Mouse (Mus musculus) adrenal gland (tissue): Measurements from ENCODE around the gene Lemd2.

ENCODE experiments used
- intact Hi-C: fragments of 180-260 bp; cut with DNase I; formaldehyde crosslinking; loops from one replicate; pipeline ENCODE4 v1.15.1; 2025

Lemd2 gene

DNA sequence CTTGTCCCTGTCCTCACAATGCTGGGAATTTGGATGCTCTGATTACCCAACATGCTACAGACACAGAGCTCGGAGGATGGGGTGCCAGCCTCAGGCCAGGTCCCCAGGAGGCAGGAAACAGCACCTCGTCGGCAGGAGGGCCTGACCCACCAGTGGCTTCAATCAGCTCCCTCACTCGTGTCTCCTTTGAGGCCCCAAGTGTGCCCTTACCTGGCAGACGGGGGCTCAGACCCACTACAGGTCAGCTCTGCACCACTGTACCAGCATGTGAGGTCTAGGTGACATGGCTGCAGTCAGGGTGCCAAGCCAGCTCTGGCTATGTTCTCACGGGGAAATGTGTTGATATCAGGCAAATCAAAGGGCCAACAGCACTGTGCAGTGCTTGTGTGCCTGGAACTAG is 13.1 kb downstream of the Lemd2 start:
- intact Hi-C loops: loop anchor here (5.0 kb wide), 1 partner anchor 54 kb away; no protein-coding TSS in a partner anchor

GRCm38 (mm10) chr17:27189640-27190216 is 14.5 kb downstream of the Lemd2 start:
- intact Hi-C loops: loop anchor here (5.0 kb wide), 1 partner anchor 52 kb away; no protein-coding TSS in a partner anchor

DNA sequence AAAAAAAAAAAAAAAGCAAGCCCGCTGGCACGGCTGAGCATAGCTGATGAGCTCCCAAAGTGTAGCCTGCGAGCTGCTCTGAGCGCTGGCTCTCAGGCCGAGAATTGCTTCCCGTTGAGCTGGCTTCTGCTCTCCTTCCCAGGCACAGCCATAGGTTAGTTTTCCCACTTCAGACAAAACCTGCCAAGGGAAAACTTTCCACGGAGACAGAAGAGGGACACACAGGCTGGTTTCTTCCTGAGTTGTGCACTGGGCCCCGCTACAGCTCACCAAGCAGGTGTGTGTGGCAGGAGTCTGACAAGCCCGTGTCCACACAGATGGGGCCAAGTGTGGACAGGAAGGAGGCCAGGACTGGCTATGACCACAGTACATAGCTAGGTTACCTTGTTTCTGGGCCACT is 15.4 kb downstream of the Lemd2 start:
- intact Hi-C loops: no loop called here

GRCm38 (mm10) chr17:27187059-27187458 is 17.2 kb downstream of the Lemd2 start:
- intact Hi-C loops: no loop called here

DNA sequence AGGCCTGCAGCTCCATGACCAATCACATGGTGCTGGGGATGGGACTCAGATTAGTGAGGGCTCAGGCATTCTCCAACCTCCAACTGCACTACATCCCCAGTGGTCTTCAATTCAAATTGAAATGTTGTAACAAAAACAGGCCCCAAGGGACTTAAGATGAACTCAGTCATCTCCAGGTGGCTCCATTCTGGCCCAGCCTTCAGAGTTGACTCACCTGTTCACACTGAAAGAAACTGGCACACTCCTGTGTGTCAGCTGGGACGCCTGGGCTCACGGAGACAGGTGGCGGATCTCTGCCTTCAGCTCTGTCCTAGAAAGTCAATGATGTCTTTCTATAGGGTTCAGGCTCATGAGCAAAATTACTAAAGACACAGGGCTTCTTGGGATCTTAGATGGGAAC is 18.2 kb downstream of the Lemd2 start:
- intact Hi-C loops: no loop called here

GRCm38 (mm10) chr17:27183667-27184292 is 20.5 kb downstream of the Lemd2 start:
- intact Hi-C loops: no loop called here

DNA sequence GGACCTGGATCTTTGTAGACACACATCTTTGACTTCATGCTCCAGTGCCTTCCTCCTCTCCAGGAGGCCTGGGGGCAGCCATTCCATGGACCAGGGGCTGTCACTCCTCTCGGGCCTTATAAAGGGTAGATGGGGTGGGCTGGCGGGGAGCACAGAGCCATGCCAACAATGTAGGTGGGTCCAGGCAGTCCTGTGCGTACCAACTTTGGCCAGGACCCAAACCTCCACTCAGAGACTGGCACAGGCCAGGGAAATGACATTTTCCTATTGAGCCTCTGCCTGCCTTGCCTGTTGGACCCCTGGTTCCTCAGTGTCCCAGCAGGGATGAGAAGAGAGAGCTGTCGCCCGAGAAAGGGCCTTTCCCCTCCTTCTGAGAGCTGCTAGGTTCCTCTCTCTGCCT is 21.9 kb downstream of the Lemd2 start:
- intact Hi-C loops: no loop called here

DNA sequence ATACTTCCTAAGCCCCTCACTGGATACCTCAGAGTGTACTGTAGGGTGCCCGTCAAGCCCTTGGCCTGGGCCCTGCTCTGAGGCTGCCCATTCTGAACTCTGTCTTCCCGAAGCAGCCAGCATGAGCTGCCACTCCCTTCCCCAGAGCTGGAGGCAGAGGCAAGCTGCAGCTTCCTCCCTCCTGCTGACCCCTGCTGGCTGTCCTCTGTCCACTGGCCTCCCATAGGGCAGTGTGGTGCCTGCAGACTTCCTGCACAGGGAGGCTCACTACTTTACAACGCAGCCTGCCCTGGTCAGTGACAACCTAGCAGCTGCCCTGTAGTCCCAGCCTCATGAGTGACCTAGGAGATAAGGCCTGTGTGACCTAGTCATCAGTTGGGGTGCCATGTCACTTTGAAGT is 22.6 kb downstream of the Lemd2 start:
- intact Hi-C loops: no loop called here

DNA sequence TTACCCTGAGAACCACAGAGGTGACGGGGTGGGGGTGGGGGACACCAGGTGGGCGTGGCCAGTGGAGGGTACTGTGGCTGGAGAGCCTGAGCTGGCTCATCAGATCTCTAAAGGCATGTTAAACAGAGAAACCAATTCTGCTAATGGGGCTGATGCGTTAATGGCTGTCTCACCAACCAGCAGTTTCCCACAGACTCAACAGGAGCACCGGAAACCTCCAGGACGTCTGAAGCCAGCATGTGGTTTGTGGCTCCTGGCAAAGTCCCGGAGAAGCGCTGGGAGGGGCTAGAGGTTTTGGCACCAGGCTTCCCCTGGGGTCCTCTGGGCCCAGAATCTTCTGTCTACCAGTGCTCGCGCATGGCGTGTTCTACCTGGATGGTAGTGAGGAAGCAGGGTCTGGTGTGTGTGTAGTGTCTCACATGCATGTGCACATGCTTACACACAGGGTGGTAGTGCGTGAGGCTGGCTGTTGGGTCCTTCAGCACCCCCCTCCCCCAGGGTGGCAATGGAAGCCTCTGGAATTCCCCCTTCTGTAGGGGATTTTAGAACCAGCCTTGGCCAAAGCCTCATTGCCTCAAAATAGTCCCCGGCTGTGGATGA is 24.5 kb downstream of the Lemd2 start:
- intact Hi-C loops: no loop called here

- intact Hi-C loops: no loop called here
Measured at GRCm38 (mm10) chr17:27178427-27179177, 25.7 kb downstream of the Lemd2 start.

DNA sequence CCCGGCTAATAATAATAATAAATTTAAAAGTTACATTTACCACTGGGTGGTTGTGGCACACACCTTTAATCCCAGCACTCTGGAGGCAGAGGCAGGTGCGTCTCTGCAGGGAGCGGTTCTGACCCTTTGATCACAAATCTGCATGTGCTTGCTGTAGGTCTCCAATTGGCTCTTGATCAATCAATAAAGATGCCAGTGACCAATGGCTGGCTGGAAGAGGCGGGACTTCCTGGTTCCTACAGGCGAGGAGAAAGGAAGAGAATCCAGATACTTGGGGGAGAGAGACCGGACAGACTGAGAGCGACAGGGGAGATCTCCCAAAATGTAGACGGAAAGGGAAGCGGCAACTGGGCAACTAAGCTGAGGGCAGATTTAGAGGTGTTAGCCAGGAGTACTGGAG is 26.2 kb downstream of the Lemd2 start:
- intact Hi-C loops: no loop called here

GRCm38 (mm10) chr17:27176754-27177153 is 27.5 kb downstream of the Lemd2 start:
- intact Hi-C loops: no loop called here

- intact Hi-C loops: no loop called here
Measured at GRCm38 (mm10) chr17:27176287-27176686, 28.0 kb downstream of the Lemd2 start.

DNA sequence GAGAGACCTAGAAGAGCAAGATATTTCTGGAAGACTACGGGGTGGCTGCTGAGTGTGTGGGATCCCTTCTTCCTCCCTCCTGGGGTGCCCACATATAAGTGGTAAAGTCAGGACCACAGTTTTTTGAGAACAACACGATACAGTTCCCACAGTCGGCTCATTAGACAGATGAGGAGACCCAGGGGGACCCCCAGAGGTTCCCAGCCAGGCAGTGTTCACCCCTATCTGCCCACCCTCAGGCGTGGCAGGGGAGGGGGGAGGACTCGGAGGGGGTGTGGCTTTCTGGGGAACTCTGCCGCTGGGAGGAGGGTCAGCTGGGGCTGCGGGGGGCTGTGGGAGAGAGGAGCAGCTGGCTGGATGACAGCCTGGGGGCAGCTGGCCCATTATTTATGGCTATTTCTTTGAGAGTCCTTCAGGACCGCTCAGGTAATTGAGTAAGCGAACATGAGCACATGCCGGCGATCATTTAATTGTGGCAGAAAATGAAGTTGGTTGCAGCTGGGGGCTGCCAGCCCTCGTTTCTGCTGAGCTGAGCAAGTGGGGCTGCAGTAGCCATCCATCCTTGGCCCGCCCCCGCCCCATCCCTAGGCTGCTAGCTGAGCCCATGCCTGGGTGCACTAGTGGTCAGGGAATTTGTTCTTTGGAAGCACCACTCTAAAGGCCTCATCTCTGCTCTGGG is 28.9 kb downstream of the Lemd2 start:
- intact Hi-C loops: no loop called here

DNA sequence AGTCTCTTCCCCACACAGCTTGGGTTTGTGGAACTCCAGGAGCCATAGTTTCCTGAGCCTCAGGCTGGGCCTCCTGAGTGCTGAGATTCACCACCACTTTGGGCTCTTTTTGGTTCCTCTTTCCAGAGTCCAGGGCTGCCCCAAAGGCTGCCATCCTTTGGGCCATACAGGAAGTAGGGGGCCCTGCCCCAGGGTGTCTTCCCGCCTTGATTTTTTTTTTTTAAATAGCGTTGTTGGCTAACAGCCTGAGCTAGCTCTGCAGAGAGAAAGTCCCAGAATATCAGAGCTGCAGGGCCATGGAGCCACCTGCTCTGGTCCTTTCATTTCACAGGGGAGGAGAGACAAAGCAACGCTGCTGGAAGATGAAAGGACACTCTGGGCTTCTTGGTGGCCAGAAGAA is 30.6 kb downstream of the Lemd2 start:
- intact Hi-C loops: no loop called here

GRCm38 (mm10) chr17:27172459-27172858 is 31.8 kb downstream of the Lemd2 start:
- intact Hi-C loops: no loop called here

- intact Hi-C loops: no loop called here
Measured at GRCm38 (mm10) chr17:27171121-27171520, 33.1 kb downstream of the Lemd2 start.

DNA sequence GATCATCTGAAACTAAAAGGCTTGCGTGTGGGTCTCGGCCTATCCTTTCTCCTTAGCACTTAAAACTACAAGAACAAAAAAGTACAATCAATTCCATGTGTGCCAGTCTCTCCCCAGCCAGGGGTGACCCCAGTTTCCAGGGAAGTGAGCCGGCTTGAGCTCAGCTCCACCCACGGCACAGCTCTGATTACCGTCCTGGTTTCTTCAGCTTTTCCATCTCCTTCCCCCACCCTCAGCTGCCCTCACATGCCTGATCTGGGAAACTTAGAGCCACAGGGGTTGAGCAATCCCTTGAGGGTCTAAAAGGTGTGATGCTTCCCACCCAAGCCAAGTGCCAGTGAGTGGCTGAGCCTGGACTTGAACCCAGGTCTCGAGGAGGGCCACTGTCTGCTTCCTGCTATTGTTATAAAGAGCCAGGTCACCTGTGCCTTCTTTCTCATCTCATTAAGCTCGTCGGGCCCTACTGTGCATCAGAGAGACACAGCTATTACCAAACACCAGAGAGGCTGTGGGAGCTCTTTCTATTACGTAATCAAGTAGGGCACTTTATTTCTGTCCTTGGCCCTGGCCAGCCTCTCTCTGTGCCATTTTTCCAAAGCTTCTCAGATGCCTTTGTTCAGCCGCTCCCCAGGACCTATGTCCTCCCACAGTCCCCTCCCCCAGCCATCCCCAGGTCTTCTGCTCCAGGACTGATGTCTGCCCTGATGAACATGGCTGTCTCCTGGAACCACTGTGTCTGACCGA is 34.1 kb downstream of the Lemd2 start:
- intact Hi-C loops: no loop called here

- intact Hi-C loops: no loop called here
Measured at GRCm38 (mm10) chr17:27168569-27168968, 35.7 kb downstream of the Lemd2 start.

DNA sequence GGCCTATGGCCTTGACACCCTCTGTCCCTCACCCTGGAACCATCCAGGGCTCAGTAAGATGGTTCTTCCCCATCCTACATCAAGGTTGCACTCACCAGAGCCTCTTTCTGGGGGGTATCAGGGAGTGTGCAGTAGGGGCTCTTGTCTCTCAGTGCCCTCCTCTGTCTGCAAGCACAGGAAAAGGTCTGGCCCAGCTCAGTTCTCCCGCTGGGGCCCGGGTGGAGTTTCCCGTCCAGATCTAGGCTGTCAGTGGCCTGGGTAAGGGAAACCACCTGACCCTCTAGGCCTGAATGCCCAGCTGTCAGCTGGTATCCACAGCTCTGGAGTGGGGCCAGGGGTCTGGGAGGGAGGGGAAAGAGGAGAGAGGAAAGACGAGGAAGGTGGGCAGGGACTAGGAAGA is 36.7 kb downstream of the Lemd2 start, which contains the start of gene Ip6k3:
Gene Ip6k3, minus strand, starts transcription at position 251 of the 400 bp plus-strand sequence.
- intact Hi-C loops: no loop called here

DNA sequence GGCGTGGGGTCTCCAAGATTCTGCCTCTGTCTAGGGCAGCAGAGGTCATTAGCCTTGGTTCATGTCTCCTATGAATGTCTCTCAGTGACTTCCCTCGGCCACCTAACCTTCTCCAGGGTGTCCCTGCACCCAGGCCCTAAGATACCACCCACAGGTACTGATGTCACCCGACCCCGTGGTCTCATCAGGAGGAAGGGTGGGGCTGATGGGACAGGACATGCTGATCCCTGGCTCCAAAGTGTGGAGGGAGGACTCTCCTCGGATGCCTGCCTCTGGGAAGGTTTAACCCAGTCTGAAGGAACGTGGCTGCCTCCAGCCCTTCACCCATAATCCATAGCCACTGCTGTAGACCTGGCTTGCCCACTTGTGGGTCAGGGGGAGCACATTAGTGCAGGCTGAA is 37.4 kb downstream of the Lemd2 start:
- intact Hi-C loops: no loop called here
